Mouse (Mus musculus): ENCODE results near the gene Limd1.
"Not testable (repeated sequence)": the region's sequence is repeated elsewhere in the genome, so short reads cannot be mapped to it uniquely, and the experiment has no call there.

Limd1 gene

DNA sequence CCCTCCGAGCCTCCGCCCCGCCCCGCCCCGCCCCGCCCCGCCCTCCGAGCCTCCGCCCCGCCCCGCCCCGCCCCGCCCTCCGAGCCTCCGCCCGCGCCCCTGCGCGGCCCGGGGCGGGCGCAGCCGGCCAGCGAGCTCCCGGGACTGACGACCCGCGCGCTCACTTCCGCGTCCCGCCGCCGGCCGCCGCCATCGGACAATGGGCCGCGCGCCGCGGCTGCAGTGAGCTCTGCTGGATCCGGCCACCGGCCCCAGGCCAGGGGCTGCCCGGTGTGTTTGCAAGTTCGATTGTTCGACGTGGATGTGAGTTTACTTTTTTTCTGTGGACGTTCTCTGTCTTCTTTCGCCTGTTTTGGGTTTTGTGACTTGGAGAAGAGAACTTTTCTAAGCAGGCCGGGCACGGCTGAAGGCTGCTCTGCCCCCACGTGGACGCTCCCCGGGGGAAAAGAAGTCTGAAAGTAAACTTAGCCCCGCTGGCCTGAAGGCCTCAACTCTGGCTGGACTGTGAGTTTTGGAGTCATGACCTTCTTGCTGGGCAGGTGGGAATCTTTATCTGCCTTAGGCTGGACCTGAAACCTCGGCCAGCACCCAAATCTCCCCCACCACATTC lies at the start of gene Limd1:
TSS of gene Limd1 (plus strand) at position 121 of the 610 bp plus-strand sequence.
- peak; percentile 86 for DNase-seq (ENCODE audit: inconsistent ontology term)

DNA sequence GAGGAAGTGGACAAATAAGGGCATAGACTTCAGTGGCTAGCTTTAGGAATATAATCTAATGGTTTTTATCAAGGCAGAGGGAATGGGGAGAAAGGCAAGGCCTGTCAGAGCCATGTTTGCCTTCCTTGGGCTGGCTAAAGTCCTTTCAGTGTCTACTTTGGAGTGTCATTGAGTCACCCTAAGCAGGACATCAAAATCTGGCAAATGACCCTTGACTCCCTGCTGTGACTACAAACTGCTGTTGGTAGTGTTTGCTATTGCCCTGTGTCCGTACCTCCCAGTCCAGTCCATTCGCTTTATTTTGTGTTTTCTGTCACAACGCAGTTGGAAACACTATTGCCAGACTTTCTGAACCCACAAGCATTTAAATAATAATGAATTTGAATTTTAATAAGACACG lies 48.6 kb upstream of the Limd1 start:
- DNase-seq (ENCODE audit: inconsistent ontology term), result no peak

DNA sequence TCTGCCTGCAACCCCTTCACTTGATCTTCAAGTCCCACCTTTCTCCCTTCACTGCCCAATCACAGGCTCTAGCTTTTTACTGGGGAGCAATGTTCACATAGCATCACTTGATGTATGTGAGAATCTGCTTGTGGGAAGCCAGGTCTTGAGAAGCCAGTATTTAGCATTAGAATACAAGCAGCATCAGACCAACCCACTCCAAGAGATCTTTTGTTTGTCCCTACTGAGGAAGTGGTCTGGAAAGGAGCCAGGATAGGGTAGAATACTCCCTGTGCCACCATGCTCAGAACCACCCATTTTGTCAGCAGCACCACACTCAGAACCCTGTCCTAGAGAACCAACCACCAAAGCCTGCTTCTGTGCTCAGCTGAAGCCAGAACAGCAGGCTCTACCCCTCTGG lies 47.5 kb upstream of the Limd1 start:
- no peak for DNase-seq (ENCODE audit: inconsistent ontology term)

DNA sequence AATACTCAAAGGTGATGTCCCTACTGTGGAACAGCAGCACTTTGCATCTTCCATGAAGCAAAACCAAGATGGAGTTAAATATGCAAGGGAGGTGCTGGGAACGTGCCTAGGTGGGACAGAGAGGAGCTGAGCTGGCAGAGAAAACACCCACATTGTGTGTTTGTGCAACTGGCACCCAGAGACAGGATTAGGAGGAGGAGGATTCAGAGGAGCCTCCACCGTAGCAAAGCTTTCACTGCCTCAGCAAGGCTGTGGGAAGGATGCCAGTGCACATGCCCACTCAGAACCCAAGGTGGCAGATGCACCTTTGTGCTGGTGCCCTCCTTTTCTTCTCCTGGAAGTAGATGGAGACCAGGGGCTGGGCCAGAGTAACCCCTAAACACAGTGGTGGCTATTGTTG lies 40.3 kb upstream of the Limd1 start:
- no peak for DNase-seq (ENCODE audit: inconsistent ontology term)

DNA sequence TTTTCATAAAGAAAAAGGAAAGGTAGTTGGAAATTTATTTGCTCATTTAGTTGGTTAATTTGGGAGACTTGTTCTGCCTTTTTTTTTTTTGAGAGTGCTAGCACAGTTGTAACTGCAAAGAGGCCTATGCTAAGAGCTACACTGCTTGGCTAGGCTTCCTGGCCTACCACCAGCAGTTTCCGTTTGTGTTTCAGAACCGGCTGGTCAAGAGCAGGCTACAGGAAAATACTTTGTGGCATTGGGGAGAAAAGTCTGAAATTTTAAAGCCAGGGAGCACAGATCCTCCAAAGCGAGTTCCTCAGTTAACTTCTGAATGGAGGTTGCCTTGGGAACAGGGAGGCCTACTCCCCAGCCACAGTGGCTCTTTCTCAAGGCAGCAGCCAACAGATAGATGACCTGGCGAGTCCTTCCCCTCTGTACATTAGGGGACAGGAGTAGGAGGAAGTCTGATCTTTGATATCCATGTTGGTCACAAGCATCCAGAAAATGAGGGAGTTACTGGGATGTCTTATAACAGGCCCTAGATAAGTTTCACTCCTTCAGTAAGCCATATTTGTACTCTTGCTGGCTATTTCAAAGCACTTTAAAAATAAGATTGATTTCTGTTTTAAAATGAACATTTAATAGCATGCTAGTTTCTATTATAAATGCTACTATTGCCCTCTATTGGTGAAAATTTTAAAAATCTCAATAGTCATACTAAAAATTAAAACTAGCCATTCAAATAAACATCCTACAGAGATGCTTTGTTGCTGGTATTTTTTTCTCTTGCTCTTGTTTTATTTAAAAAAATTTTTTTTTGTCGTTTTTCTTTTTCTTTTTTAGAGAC lies 38.1 kb upstream of the Limd1 start:
- DNase-seq (ENCODE audit: inconsistent ontology term), result peak; percentile 30

DNA sequence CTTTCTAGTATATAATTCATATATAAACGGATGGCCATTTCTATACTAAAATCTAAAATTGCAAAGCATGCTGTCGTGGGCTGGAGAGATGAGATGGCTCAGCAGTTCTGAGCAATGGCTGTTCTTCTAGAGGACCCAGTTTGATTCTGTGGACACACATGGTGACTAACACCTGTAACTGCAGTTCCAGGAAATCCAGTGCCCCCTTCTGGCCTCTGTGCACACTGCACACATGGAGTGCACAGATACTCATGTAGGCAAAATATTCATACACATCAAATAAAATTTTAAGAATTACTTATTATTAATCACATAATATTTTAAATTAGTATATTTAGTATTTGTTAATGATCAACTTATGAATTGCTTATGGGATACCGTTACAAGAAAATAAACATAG lies 31.4 kb upstream of the Limd1 start:
- not testable (repeated sequence) for DNase-seq (ENCODE audit: inconsistent ontology term)

DNA sequence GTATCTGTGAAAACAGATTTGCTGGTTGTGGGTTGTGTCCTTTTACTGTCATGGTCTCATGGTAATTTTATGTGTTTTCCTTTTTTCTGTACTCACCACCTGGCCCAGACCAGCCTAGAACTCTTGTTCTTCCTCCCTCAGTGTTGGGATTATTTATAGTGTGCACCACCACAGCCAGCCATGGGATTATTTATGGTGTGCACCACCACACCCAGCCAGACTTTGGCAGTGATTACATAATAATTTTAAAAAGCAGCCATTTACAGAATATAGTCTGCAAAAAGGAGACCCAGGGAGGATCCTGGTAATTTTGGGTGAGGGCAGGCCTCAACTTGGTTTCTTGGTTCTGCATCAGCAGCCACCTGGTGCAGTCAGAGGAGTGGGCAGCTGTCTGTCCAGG lies 29.9 kb upstream of the Limd1 start:
- DNase-seq (ENCODE audit: inconsistent ontology term), result no peak

DNA sequence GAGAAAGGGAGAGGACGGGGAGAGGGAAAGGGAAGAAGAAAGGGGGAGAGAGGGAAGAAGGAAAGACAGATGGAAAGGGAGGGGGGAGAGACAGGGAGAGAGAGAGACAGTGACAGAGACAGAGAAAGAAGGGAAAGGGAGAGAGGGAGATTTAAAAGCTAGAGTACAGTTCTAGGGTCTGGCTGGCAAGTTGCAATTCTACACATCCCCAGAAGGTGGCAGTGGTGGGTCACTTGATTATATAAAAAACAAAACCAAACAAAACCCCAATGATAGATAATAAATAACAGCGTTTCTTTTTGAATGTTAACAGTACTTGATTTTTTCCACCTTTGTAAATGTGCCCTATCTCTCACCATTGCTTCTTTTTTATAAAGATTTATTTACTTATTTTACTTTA lies 28.3 kb upstream of the Limd1 start:
- no peak for DNase-seq (ENCODE audit: inconsistent ontology term)

DNA sequence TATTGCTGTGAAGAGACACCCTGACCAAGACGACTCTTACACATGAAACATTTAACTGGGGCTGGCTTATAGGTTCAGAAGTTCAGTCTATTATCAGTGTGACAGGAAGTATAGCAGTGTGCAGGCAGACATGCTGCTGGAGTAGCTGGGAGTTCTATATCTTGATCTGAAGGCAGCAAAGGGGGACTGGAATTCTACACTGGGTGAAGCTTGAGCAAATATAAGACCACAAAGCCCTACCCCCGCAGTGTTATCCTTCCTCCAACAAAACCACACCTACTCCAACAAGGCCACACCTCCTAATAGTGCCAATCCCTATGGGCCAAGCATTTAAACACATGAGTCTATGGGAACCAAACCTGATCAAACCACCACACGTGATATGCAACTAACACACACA lies 26.7 kb upstream of the Limd1 start:
- no peak for DNase-seq (ENCODE audit: inconsistent ontology term)

DNA sequence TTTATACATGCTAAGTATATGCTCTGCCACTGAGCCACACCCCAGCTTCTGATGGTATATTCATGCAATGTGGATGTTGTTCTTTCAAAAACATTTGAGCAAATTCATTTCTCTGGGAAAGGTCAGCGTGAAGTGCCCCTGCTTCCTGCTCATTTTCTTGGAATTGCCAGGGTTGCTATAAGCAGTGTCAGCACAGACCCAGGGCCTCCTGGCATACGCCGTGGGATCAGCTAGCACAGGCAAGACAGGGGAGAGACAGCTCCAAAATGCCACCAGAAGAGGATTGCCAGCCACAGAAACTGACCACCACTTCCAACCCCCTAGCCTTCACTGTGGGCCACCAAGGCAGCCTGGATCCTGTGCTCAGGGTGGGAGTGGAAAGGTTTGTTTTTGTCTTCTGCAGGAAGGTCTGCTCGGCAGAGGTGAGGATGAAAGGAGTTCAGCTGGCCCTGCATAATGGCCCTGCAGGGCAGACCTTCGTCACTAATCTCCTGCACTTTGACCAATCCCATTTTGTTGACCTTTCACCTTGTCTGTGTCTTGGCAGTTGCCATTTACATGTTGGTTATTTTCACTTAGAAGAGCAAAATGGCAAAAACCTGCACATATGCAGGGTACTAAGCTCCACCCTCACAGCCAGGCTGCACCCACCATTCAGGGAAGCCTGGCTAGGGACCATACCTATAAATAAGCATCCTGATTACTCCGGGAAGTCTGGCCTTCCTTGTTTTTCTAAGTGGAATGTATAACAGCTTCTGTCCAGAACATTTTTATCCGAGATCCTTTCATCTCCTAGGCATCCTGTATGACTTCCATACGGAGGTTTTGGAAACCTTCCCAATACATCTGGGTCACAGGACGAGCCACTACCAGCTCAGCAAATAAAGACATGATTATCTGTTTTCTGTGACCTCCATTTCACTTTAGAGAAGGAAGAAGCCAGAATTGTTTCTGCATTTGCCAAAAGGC lies 21.6 kb upstream of the Limd1 start:
- DNase-seq (ENCODE audit: inconsistent ontology term), result no peak

DNA sequence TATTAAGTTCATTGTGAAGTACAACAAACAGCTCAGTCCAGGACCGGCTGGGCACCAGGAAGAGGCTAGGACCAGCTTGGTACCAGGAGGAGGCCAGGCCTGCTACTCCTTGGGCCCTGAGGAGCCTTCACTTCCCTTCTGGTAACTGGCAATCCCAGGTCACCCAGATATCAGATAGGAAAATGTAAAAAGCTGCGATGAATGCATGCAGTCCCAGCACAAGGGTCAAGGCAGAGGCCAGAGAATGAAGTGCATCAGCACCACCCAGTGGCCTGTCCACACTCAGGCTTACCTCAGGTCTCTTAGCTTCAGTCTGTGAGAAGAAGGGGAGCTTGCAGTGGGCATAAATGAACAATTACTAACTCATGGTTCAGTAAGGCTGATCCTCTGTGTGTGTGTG lies 20.9 kb upstream of the Limd1 start:
- no peak for DNase-seq (ENCODE audit: inconsistent ontology term)

DNA sequence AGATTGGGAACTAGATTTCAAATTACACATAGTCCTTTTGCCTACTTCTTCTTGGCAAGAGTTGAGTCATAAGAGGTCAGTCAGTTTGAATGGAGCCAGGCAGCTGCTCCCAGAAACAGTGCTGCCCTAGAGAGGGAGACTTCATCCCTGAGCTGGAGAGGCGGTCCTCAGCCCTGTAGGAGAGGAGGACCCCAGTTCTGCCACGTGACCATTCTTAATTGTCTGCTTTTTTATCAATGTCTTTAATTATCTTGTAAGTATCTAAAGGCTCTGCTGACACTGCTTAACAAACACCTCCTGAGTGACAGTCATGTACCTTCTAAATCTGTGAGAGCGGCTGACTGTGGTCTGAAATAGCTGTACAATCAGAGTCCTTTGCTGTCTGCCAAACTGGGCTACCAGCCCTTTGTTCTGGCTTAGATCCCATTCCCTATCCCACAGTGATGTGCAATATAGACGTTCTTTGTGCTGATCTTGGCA lies 11.3 kb upstream of the Limd1 start:
- DNase-seq (ENCODE audit: inconsistent ontology term), result peak; percentile 85

DNA sequence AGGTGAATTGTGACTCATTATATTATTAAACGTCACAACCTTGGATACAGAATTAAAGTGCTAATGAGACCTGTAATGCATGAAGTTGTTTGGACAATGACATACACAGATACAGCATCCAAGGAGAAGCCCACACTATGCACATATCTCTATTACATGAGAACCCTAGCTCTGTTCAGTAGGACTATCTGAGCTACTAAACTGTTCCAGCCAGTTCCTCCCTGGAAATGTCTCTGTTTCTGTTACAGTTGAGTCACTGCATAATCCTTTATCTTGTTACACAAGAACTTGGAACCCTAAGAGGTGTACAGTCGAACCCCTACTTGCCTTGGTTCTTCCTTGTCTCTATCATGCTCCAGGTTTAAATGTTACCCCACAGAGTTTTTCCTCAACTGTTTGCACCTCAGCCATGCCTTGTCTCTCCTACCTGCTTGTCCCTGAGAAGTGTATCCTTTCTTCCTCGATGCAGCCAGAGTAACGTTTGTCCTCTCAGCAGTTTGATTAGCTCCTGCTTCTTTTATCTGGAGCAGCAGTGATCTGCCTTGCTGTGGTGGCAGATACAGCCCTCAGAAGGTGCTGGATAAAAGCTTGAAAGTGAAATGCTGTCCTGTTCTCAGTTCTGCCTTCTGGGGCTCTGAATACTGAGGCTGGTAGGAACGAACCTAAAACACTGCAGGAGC lies 10.0 kb upstream of the Limd1 start:
- no peak for DNase-seq (ENCODE audit: inconsistent ontology term)

DNA sequence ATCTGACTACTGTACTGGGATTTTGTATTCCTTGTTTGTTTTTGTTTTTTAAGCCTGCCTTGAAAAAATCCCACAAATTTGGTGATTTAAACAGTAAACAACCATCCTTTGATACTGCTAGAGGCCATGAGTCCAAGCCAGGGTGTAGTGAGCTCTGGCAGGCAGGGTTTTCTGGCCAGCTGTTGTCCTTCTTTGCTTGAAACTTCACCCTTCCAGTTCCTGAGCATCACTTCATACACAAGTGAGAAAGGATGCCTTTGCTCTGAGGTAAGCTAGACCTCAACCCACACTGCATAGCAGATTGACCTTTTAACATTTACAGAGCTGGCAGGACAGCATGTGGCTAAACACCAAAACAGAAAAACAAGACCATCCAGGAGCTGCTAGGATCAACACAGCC lies 9.4 kb upstream of the Limd1 start:
- no peak for DNase-seq (ENCODE audit: inconsistent ontology term)

DNA sequence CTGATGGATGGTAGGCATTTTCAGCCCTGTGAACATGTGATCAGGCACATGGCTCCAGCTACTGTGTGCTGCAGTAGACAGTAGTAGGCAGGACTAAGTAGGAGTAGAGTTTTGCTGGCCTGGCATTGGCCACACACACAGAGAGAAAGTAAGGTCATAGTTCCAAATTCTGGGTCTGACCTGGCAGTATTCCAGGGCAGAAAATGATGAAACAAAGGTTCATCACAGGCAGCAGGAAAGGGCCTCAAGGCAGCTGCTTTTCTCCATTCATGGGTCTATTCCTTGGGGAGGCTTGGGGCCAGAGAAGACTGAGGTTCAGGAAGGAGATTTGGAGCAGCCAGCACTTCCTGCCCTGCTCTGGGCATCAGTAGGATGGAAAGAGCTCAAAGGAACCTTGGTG lies 5.1 kb upstream of the Limd1 start:
- DNase-seq (ENCODE audit: inconsistent ontology term), result peak; percentile 38

DNA sequence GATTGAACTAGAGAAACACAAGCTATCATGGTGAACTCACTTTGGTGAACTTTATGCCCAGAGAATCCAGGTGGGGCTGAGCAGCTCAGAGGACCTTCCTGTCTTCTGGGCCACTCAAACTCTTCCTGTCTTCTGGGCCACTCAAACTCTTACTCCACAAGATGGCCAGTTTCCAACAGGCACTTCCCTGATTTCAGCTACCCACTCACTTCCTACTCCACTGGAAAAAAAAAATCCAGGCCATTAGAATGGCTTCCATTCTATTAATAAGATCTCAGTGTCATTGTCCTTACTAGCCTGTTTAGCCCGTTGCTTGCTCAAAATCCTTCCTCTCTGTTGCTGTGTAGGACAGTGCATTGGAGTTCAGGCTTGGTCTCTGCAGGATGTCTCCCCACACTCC lies 2.9 kb upstream of the Limd1 start:
- no peak for DNase-seq (ENCODE audit: inconsistent ontology term)

DNA sequence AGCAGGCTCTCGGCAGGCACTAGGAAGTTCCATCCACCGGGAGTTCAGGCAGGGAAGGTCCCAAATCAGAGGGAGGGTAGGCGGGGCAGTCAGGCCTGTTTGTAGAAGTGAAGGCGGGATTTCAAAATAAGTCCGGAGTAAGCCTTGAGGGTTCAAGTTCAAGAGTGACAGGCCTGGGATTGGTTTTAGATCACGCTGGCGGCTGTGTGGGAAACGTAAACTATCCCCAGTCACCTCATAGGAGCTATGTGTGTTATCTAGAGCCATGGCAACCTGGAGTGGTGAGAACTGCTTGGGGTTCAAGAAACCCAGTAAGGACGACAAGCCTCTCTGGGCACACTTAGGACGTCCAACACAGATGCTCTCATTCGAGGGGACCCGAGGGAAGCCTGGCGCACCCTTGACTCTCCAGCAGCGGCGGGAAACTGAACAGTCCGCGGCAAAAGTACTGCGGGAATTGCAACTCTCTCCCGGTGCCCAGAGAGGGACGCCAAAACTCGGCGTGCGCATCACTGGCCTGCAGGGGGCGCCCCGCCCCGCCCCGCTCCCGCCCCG lies 398 bp upstream of the Limd1 start:
- DNase-seq (ENCODE audit: inconsistent ontology term), result no peak

DNA sequence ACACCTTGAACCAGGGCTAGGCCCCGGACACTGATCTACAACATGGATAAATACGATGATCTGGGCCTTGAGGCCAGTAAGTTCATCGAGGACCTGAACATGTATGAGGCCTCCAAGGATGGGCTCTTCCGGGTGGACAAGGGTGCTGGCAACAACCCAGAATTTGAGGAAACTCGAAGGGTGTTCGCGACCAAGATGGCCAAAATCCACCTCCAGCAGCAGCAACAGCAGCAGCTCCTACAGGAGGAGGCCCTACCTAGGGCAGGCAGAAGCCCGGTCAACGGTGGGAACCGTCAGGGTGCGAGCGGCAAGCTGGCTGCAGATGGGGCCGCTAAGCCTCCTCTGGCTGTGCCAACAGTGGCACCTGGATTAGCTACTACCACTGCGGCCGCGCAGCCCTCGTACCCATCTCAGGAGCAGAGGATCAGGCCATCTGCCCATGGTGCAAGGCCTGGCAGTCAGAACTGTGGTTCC lies 727 bp downstream of the Limd1 start:
- no peak for DNase-seq (ENCODE audit: inconsistent ontology term)

DNA sequence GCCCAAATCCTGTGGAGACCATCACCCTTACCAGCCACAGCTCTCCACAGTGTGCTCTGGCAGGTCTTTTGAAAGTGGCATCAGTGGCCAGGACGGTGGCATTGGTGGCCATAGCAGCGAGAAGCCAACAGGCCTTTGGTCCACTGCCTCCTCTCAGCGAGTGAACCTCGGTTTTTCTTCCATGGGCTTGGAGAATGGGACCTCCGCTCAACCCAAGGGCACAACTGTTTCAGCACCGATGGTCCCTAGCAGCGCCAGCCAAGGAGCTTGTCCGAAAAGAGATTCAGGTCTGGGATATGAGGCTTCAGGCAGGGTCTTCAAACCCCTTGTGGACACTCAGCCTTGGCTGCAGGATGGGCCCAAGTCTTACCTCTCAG lies 1.4 kb downstream of the Limd1 start:
- DNase-seq (ENCODE audit: inconsistent ontology term), result no peak

DNA sequence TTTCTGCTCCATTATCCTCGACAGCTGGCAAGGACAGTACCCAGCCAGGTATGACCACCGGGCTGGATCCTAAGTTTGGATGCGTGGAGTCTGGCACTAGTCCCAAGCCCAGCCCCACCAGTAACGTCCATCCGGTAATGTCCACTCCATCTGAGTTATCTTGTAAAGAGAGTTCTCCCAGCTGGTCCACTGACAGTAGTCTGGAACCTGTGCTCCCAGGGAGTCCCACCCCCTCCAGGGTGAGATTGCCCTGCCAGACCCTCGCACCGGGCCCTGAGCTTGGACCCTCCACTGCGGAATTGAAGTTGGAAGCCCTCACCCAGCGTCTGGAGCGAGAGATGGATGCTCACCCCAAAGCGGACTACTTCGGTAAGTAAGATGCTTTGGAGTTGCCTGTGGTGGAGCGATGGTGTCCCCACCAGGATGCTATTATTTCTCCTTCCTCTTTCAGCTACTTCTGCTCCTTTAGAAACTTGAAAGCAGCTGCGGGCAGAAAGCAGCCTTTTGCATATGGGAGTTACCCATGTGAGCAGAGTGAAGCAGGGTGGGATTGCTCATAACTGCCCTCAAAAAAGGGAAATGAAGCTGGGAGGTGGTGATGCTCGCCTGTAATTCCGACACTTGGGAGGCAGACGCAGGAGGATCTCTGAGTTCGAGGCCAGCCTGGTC lies 1.9 kb downstream of the Limd1 start:
- no peak for DNase-seq (ENCODE audit: inconsistent ontology term)

DNA sequence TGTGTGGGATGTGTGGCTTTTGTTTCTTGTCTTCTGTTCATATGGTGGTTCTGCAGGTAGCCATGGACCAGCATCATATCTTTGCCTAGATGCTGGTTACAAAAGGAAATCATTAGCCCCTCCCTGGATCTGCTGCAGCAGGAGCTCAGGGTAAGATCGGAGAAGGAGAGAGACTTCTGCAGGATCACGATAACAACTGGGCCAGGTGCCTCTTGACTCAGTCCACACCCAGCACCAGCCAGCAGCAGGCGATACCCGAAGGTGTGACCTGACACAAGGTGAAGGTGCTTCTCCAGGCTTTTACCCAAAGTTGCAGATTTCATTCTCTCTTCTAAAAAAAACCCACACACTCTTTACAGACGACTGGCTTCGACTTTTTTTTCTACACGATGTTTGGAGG lies 2.6 kb downstream of the Limd1 start:
- no peak for DNase-seq (ENCODE audit: inconsistent ontology term)
